Mouse (Mus musculus): Measurements from ENCODE around the gene Ctla4.

Gene Ctla4

DNA sequence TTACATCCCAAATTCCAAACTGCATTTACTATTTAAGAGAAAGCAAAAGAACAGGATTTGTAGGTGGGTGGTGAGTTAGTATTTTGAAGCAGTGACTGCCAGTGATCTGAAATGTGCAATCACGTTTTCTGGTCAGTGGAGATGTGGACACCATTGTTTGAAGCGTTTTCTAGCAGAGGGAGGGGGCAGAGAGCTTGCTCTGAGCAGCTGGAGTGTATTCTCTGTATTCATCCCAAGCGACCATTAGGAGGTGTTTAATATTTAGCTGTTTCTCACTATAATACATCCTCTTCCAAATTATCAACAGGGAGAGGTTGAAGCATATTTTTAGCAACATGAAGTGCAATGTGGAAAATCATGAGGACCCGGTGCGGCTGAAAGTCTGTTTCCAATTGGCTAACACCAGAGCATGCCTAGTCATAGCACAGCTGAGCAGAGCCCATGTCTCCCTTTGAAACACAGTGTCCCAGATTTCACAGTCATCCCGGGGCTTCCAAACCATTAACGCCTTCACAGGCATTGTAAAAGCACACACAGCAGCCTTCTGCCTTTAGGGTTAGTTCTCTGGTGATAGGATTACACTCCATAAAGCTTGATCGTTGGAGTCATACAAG lies 49.3 kb downstream of the Ctla4 start:
- no peak for DNase-seq

DNA sequence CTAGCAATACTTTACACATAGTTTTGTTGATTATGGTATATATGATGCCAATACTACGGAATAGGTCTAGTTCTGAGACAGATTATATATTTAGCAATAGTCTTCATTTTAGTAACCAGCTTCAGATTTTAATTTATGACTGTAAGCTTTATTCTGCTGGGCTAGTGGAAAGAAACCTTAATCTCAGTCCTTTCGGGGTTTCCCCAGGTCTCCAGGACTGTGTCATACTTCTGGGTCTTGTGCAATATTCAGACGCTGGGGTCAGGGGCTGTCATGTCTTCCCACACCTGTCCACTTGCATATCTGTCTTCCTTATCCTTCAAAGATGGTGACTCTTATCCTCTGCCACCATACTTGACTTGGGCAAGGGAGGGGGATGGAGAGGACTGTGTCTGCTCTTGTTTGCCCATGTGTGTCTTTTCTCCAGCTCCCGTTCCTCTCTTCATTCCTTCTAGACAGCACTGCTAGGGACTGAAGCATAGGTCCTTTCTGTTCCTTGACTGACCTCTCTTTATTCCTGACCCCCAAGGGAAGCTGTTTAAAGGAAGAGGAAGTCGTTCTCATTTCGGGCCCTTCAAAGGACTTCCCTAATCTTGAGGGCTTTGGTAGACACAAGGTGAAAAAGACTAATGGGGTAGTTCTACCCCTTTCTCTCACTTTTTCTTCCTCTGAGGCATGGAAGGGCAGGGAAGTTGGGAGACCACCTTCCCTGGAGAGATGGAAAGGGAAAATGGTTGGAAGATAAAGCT lies 50.3 kb downstream of the Ctla4 start:
- DNase-seq, result no peak

- no peak for DNase-seq
Observed at GRCm38 (mm10) chr1:60938256-60938655, 51.5 kb downstream of the Ctla4 start.

- DNase-seq, result no peak
Observed at GRCm38 (mm10) chr1:60938974-60939373, 52.2 kb downstream of the Ctla4 start.

DNA sequence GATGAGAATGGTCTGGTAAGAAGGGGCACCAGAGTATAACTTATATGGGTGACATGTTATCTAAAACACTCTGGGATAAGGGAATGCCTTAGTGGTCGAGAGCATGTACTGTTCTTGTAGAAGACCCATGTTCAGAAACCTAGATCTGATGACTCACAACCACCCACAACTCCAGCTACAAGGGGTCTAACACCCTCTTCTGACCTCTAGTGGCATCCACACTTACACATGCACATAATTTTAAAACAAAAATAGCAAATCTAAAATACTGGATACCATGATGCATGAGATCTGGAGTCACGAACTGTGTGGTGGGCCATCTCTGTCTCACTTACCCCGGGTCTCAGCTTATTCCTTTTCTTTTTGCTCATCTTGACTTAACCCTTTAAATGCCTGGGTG lies 53.2 kb downstream of the Ctla4 start:
- DNase-seq, result no peak

- DNase-seq, result no peak
Observed at GRCm38 (mm10) chr1:60940620-60941019, 53.8 kb downstream of the Ctla4 start.

DNA sequence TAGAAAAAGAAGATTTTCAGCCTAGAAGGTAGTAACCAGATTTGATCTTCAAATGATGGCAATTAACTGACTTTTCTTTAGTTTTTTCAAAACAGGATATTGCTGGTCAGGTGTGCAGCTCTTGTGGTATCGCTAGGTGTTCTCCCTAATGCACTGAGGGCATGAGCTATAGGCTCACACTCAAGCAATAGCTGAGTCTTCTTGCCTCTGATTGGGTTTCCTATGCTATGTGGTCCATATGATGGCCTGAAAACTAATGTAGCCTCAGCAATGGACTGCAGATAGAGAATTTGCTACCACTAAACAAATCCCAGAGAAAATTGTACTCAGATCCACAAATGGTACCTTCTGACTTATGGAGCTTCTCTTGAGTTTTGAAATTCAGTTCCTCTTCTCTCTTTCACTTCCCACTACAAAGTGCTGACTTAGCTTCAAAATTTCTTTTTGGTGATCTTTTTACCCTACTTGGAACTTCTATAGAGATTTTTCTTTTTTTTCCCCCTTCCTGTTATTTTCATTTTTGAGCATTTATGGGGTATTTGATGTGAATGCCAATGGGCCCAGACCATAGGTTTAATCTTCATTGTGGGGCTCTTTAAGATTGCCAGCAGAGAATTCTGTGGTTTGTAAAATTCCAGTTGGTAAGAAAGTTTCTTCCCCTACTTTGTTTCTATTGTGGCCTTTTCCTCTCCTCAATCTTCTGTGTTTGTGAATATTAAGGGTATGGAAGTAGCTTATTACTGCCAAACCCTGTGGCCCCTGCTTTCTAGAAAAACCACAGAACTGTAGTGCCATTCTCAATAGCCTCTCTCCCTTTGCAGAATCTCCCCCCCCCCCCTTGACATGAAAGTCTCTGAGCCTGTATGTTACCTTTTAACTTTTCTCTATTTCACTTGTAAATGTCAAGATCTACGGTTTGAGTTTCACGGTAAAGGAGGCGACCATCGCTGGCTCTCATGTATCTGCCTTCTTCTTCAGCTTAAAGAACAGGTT lies 54.6 kb downstream of the Ctla4 start:
- no peak for DNase-seq

DNA sequence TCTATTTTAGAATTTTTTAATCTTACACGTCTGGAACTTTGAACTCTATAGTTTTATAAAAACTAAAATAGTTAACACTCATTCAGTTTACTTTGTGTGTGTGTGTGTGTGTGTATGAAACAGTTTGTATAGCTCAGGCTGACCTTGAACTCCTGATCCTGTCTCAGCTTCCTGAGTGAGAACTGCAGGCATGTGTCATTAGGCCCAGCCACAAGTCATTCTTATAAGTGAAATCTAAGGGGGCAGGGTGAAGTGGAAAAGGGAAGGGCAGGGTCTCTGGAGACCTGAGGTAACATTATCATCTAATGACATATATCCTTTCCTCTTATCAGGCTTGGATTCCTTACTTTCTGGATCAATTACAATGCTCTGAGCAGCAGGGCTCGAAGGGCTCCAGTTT lies 56.1 kb downstream of the Ctla4 start:
- no peak for DNase-seq

DNA sequence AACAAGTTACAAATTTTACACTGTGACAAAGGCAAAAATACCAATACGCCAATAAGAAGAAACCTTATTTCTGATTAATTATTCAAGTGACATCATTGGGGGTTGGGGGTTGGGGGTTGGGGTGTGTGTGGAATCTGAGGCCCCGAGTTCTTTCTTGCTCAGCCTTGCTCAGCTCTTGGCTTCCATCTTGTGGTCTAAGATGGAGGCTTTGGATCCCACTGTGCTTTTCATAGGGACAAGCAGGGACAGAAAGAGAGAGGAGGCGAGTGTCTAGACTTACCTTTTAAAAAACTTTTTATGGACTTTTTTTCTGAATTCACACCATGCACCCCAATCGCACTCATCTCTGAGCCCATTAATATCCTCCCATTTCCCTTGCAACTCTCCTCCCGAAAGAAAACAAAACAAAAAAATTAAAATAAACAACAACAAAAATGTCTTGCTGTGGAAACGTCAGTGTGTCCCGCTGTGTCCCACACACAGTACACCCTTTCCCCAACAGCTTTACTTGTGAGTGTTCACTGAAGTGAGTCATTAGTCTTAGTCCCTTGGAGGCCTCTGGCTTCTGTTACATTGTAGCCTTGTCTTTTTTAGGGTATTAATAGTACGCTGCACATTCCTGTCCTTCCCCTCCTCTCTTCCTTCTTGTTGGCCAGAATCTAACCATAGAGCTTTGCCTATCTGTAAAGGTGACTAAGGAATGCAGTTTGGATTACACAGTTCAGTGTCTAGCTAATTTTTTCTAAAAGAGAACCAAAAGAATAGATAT lies 59.0 kb downstream of the Ctla4 start:
- no peak for DNase-seq

- no peak for DNase-seq
Observed at GRCm38 (mm10) chr1:60948112-60948511, 61.3 kb downstream of the Ctla4 start.

GRCm38 (mm10) chr1:60952958-60953357 lies 66.2 kb downstream of the Ctla4 start:
- DNase-seq, result no peak

DNA sequence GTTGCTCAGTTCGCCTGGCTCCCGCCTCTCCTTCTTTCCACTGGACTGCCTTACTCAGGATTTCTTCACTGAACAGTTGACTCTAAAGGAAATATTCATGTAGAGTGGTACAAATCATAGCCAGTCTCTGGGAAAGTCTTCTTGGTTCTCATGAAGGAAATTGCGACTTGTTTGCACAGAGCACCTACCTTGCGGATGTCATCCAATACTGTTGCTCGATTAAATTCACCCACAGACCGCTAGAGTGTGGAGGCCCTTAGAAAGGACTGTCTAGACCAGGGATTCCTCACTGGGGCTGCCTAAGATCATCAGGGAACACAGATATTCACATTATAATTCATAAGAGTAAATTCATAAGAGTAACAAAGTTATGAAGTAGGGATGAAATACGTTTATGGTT lies 66.9 kb downstream of the Ctla4 start:
- no peak for DNase-seq

GRCm38 (mm10) chr1:60954759-60955158 lies 68.0 kb downstream of the Ctla4 start:
- peak; percentile 29 for DNase-seq

DNA sequence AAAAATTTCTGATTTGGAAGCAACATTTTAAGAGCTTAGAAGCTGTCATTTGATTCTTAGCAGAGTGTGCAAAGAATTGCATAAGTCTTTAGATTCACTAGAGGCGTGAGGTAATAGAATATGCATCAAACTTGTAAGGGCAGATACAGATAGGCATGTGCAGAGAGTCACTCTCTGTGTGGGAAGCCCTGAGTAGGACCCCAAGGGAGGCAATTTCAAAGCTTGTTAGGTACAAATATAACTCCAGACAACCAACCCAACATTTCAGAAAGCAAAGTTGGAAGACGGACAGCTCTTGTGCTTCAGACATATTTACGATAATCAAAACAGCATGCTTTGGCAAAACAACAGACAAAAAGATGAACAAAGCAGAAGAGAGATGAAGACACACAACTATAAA lies 68.4 kb downstream of the Ctla4 start:
- no peak for DNase-seq

DNA sequence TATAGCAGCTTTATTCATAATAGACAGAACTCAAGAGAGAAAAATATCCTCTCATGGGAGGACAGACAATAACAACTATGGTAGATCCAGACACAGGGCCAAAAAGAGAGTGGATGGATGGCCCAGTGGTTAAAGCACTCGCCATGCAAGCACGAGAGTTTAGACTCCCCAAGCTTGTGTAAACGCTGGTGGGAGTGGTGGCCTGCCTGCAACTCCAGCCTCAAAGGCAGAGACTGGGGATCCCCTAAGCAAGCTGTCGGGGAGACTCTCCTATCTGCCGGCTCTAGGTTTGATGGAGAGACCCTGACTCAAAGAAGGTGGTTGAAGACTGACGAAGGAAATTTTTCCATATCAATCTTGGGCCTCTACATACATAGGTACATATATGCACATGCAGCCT lies 69.4 kb downstream of the Ctla4 start:
- no peak for DNase-seq

GRCm38 (mm10) chr1:60958287-60958686 lies 71.5 kb downstream of the Ctla4 start:
- no peak for DNase-seq

GRCm38 (mm10) chr1:60959246-60959645 lies 72.4 kb downstream of the Ctla4 start:
- DNase-seq, result no peak

GRCm38 (mm10) chr1:60960451-60960850 lies 73.7 kb downstream of the Ctla4 start:
- DNase-seq, result peak; percentile 48

GRCm38 (mm10) chr1:60961080-60961479 lies 74.3 kb downstream of the Ctla4 start:
- DNase-seq, result peak; percentile 78

DNA sequence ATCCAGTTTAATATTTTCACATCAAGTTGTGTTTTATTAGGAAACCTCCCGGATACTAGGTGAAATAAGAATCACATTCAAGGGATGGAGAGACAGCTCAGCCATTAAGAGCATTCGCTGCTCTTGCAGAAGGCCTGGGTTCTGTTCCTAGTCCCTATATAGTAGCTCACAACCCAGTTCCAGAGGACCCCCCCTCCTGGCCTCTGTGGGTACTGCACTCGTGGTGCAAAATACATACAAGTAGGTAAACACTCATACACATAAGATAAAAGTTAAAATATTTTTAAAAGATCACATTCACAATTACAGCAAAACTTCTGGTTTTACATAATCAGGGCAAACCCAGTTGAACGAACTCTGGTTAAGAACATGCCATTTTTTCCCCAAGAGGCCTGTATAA lies 75.3 kb downstream of the Ctla4 start:
- DNase-seq, result no peak
